Mouse (Mus musculus) hindbrain, embryonic 12.5 days (tissue): ENCODE results near the gene Cnot2. TPM values are rescaled to one million over a fixed set of nuclear protein-coding genes. Genes with fewer than 3 reads are reported as not detected.

ENCODE experiments used
- ATAC-seq: fragments of 200-750 bp; cut with Nextera tagmentation; 2 replicates; pipeline ENCODE4 v1.8.0; 2017; ENCODE audit warnings: moderate TSS enrichment; ENCODE audit not compliant: low FRiP score
- H3K27ac ChIP-seq: fragments of 300-500 bp; sonication (generic); 2 replicates; pipeline ENCODE4 v1.5.1; 2016; ENCODE audit warnings: mild to moderate bottlenecking
- H3K27me3 ChIP-seq: fragments of 300-500 bp; sonication (generic); 2 replicates; pipeline ENCODE4 v1.6.1; 2016; ENCODE audit warnings: mild to moderate bottlenecking
- H3K36me3 ChIP-seq: fragments of 300-500 bp; sonication (generic); 2 replicates; pipeline ENCODE4 v1.6.1; 2016; ENCODE audit warnings: mild to moderate bottlenecking
- H3K4me1 ChIP-seq: fragments of 300-500 bp; sonication (generic); 2 replicates; pipeline ENCODE4 v1.6.1; 2016
- H3K4me2 ChIP-seq: fragments of 300-500 bp; sonication (generic); replicated peaks from 2 replicates; pipeline ENCODE4 v1.6.1; 2016; ENCODE audit warnings: mild to moderate bottlenecking
- H3K4me3 ChIP-seq: fragments of 300-500 bp; sonication (generic); 2 replicates; pipeline ENCODE4 v1.5.1; 2016; ENCODE audit warnings: mild to moderate bottlenecking
- H3K9ac ChIP-seq: fragments of 300-500 bp; sonication (generic); 2 replicates; pipeline ENCODE4 v1.6.1; 2016; ENCODE audit warnings: mild to moderate bottlenecking, moderate library complexity
- H3K9me3 ChIP-seq: fragments of 300-500 bp; sonication (generic); replicated peaks from 2 replicates; pipeline ENCODE4 v1.6.1; 2016; ENCODE audit warnings: mild to moderate bottlenecking
- WGBS: fragments of 180-500 bp; shearing (Covaris S2); methylation state at CpG from one replicate; pipeline ENCODE4 v1.1.7; 2016; 5-methylcytosine and 5-hydroxymethylcytosine counted together
- polyA plus RNA-seq: library from polyadenylated mRNA; unstranded; fragments of >200 nt; fragmentation: Nextera tagmentation; extraction: Ambion mirVana; gene quantifications from 2 replicates; pipeline ENCODE4 v1.2.1, GENCODE M21; 2016

Gene Cnot2
- polyA plus RNA-seq, 1 experiment from 2014 or later = 114 TPM

GRCm38 (mm10) chr10:116512521-116513253, 68.6 kb downstream of the Cnot2 start:
- WGBS = 80% methylated on average over 11 of the region's 11 CpGs
- no peak overlapping the region for H3K4me2 ChIP-seq
- H3K27me3 ChIP-seq = no peaks in the 10 kb centered on the region
- no peak overlapping the region for H3K9ac ChIP-seq
- H3K36me3 ChIP-seq = no peaks in the 10 kb centered on the region
- ATAC-seq = no peak
- no peaks in the 10 kb centered on the region for H3K9me3 ChIP-seq
- peaks cover 6% of the 10 kb centered on the region; the same call in 1 of the 2 replicates for H3K4me1 ChIP-seq
- no peak overlapping the region for H3K27ac ChIP-seq
- no peak overlapping the region for H3K4me3 ChIP-seq

- 89% methylated on average over 7 of the region's 7 CpGs for WGBS
- Histone ChIP-seq H3K4me1 (0 out of 2 replicates have a peak, but pooled peaks cover 2% of the 10 kb centered on the region), H3K4me3 (no peak overlapping the region), H3K9ac (no peak overlapping the region), H3K36me3 (0 out of 2 replicates have a peak, but pooled peaks cover 2% of the 10 kb centered on the region), H3K27ac (no peak overlapping the region), H3K27me3 (no peaks in the 10 kb centered on the region), H3K9me3 (no peaks in the 10 kb centered on the region), H3K4me2 (no peak overlapping the region)
- no peak for ATAC-seq
Measured at GRCm38 (mm10) chr10:116505303-116506014, 75.9 kb downstream of the Cnot2 start.

- H3K36me3 ChIP-seq = peaks cover 36% of the 10 kb centered on the region
- no peak overlapping the region for H3K27ac ChIP-seq
- no peaks in the 10 kb centered on the region for H3K9me3 ChIP-seq
- ATAC-seq = no peak
- no peaks in the 10 kb centered on the region for H3K27me3 ChIP-seq
- no peak overlapping the region for H3K9ac ChIP-seq
- H3K4me2 ChIP-seq = no peak overlapping the region
- H3K4me3 ChIP-seq = no peak overlapping the region
- H3K4me1 ChIP-seq = no peaks in the 10 kb centered on the region
- 97% methylated on average over 3 of the region's 3 CpGs for WGBS
Measured at GRCm38 (mm10) chr10:116492768-116493167, 88.5 kb downstream of the Cnot2 start.

GRCm38 (mm10) chr10:116486895-116487747, 94.2 kb downstream of the Cnot2 start:
- Histone ChIP-seq H3K27me3 (no peaks in the 10 kb centered on the region), H3K27ac (no peak overlapping the region), H3K9ac (no peak overlapping the region), H3K9me3 (no peaks in the 10 kb centered on the region), H3K4me2 (no peak overlapping the region), H3K36me3 (peaks cover 34% of the 10 kb centered on the region), H3K4me3 (no peak overlapping the region), H3K4me1 (no peaks in the 10 kb centered on the region)
- WGBS = 95% methylated on average over 10 of the region's 10 CpGs
- no peak for ATAC-seq

- peaks cover 3% of the 10 kb centered on the region; the same call in 1 of the 2 replicates for H3K9me3 ChIP-seq
- peaks cover 25% of the 10 kb centered on the region; the same call in 1 of the 2 replicates for H3K36me3 ChIP-seq
- no peak overlapping the region for H3K4me2 ChIP-seq
- H3K27me3 ChIP-seq = no peaks in the 10 kb centered on the region
- WGBS = 96% methylated on average over 12 of the region's 12 CpGs
- H3K4me1 ChIP-seq = no peaks in the 10 kb centered on the region
- H3K27ac ChIP-seq = no peak overlapping the region
- no peak overlapping the region for H3K9ac ChIP-seq
- H3K4me3 ChIP-seq = no peak overlapping the region
- no peak for ATAC-seq
Measured at GRCm38 (mm10) chr10:116481917-116482316, 99.4 kb downstream of the Cnot2 start.

- Histone ChIP-seq H3K9ac (no peak overlapping the region), H3K4me3 (no peak overlapping the region), H3K27ac (no peak overlapping the region), H3K36me3 (peaks cover 22% of the 10 kb centered on the region; the same call in 1 of the 2 replicates), H3K4me1 (no peaks in the 10 kb centered on the region), H3K4me2 (no peak overlapping the region), H3K27me3 (no peaks in the 10 kb centered on the region), H3K9me3 (peaks cover 3% of the 10 kb centered on the region; the same call in 1 of the 2 replicates)
- ATAC-seq = no peak
- 90% methylated on average over 5 of the region's 5 CpGs for WGBS
Measured at GRCm38 (mm10) chr10:116480988-116481387, 100.3 kb downstream of the Cnot2 start.

- H3K4me2 ChIP-seq = no peak overlapping the region
- H3K9ac ChIP-seq = no peak overlapping the region
- WGBS = 96% methylated on average over 3 of the region's 3 CpGs
- no peak overlapping the region for H3K4me3 ChIP-seq
- ATAC-seq = no peak
- no peak overlapping the region for H3K27ac ChIP-seq
- no peaks in the 10 kb centered on the region for H3K27me3 ChIP-seq
- peaks cover 3% of the 10 kb centered on the region; the same call in 1 of the 2 replicates for H3K9me3 ChIP-seq
- H3K36me3 ChIP-seq = no peaks in the 10 kb centered on the region
- peaks cover 17% of the 10 kb centered on the region for H3K4me1 ChIP-seq
Measured at GRCm38 (mm10) chr10:116476559-116476958, 104.8 kb downstream of the Cnot2 start.

- no peak overlapping the region for H3K9ac ChIP-seq
- H3K9me3 ChIP-seq = peaks cover 3% of the 10 kb centered on the region; the same call in 1 of the 2 replicates
- no peaks in the 10 kb centered on the region for H3K36me3 ChIP-seq
- H3K27me3 ChIP-seq = no peaks in the 10 kb centered on the region
- WGBS = 75% methylated on average over 6 of the region's 6 CpGs
- peaks cover 17% of the 10 kb centered on the region for H3K4me1 ChIP-seq
- no peak overlapping the region for H3K27ac ChIP-seq
- no peak for ATAC-seq
- no peak overlapping the region for H3K4me2 ChIP-seq
- H3K4me3 ChIP-seq = no peak overlapping the region
Measured at GRCm38 (mm10) chr10:116475725-116476124, 105.6 kb downstream of the Cnot2 start.

- peak within 1 kb of the TSS; percentile 93 for H3K4me2 ChIP-seq
- H3K36me3 ChIP-seq = no peaks in the 10 kb centered on the region
- H3K27me3 ChIP-seq = no peaks in the 10 kb centered on the region
- WGBS = under 1% methylated on average over 53 of the region's 92 CpGs
- peaks cover 3% of the 10 kb centered on the region; the same call in 1 of the 2 replicates for H3K9me3 ChIP-seq
- peaks cover 17% of the 10 kb centered on the region for H3K4me1 ChIP-seq
- peak; percentile 89 for ATAC-seq
- H3K27ac ChIP-seq = peak within 1 kb of the TSS; percentile 92
- H3K9ac ChIP-seq = peak within 1 kb of the TSS; percentile 85
- H3K4me3 ChIP-seq = peak within 1 kb of the TSS; percentile 62
Measured at GRCm38 (mm10) chr10:116473759-116474549, 107.4 kb downstream of the Cnot2 start, which contains the start of gene Kcnmb4. Gene Kcnmb4, minus strand, starts transcription at chr10:116473878.

- Histone ChIP-seq H3K27ac (peak overlapping the region; percentile 92), H3K36me3 (no peaks in the 10 kb centered on the region), H3K27me3 (no peaks in the 10 kb centered on the region), H3K4me1 (peaks cover 17% of the 10 kb centered on the region), H3K9ac (peak overlapping the region; percentile 85), H3K4me2 (peak overlapping the region; percentile 93), H3K4me3 (peak overlapping the region; percentile 62), H3K9me3 (peaks cover 3% of the 10 kb centered on the region; the same call in 1 of the 2 replicates)
- WGBS = under 1% methylated on average over 55 of the region's 78 CpGs
- ATAC-seq = peak; percentile 85
Measured at GRCm38 (mm10) chr10:116473071-116473758, 108.1 kb downstream of the Cnot2 start.

- Histone ChIP-seq H3K27ac (no peak overlapping the region), H3K4me3 (peak overlapping the region; percentile 62), H3K27me3 (no peaks in the 10 kb centered on the region), H3K9ac (peak overlapping the region; percentile 85), H3K4me2 (peak overlapping the region; percentile 93), H3K36me3 (no peaks in the 10 kb centered on the region), H3K4me1 (peaks cover 17% of the 10 kb centered on the region), H3K9me3 (peaks cover 3% of the 10 kb centered on the region; the same call in 1 of the 2 replicates)
- ATAC-seq = peak; percentile 4; the same call in 1 of the 2 replicates
- 7% methylated on average over 5 of the region's 5 CpGs for WGBS
Measured at GRCm38 (mm10) chr10:116472579-116472978, 108.7 kb downstream of the Cnot2 start.
